Mouse (Mus musculus): ENCODE measurements at regions not wholly inside any gene's neighbourhood (a gene's known extent, or its start where the extent isn't known, plus 50 kb on each side); places are given as distances from the start of the nearest gene placed in this dataset.

DNA sequence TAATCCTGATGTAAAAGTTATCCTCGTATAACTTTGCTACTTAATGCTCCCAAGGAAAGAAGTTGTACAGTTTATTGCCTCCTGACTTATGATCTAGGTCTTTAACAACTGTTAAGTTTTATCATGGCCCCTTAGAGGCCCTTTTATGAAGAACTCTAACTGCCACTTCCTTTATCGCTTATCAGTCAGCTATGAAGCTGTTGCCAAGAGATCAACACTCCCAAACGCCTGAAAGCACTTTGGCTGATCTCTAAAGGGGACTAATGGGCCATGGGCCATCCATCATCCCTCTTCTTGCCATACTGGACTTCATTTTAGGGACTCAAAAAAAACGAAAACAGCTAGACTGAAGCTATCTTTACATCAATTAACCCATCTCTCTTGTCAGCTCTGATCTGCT, 377.4 kb downstream of the Arl4a start:
- TF ChIP-seq POLR2A (IDR thresholded peaks at IDR 0.05; ENCODE audit: control insufficient read depth, extremely low read depth, insufficient read depth, low read length, poor library complexity) (no peak), CTCF (IDR thresholded peaks at IDR 0.05; ENCODE audit: borderline replicate concordance, control insufficient read depth, extremely low read depth, insufficient read depth, low read length, poor library complexity) (no peak)

All from thymus, adult 2 months (tissue).